Mouse (Mus musculus) hindbrain, embryonic 15.5 days (tissue): Measurements from ENCODE around the gene Zc3h12c. TPM values are rescaled to one million over a fixed set of nuclear protein-coding genes. Genes with fewer than 3 reads are reported as not detected.

Experiments
- ATAC-seq: fragments of 200-750 bp; cut with Nextera tagmentation; 2 replicates; pipeline ENCODE4 v1.8.0; 2017; ENCODE audit warnings: low read depth, moderate number of reproducible peaks, moderate TSS enrichment; ENCODE audit not compliant: low FRiP score
- H3K27ac ChIP-seq: fragments of 300-500 bp; sonication (generic); replicated peaks from 2 replicates; pipeline ENCODE4 v1.5.1; 2015; ENCODE audit warnings: mild to moderate bottlenecking, inconsistent platforms
- H3K27me3 ChIP-seq: fragments of 300-500 bp; sonication (generic); 2 replicates; pipeline ENCODE4 v1.6.1; 2015; ENCODE audit warnings: control low read depth, inconsistent platforms
- H3K36me3 ChIP-seq: fragments of 300-500 bp; sonication (generic); 2 replicates; pipeline ENCODE4 v1.6.1; 2015; ENCODE audit warnings: control low read depth, inconsistent platforms
- H3K4me1 ChIP-seq: fragments of 300-500 bp; sonication (generic); replicated peaks from 2 replicates; pipeline ENCODE4 v1.6.1; 2015; ENCODE audit warnings: control low read depth, inconsistent platforms
- H3K4me2 ChIP-seq: fragments of 300-500 bp; sonication (generic); 2 replicates; pipeline ENCODE4 v1.6.1; 2015; ENCODE audit warnings: moderate library complexity, mild to moderate bottlenecking, inconsistent platforms
- H3K4me3 ChIP-seq: fragments of 300-500 bp; sonication (generic); 2 replicates; pipeline ENCODE4 v1.5.1; 2015; ENCODE audit warnings: mild to moderate bottlenecking, inconsistent platforms
- H3K9ac ChIP-seq: fragments of 300-500 bp; sonication (generic); 2 replicates; pipeline ENCODE4 v1.6.1; 2015; ENCODE audit warnings: inconsistent platforms
- H3K9me3 ChIP-seq: fragments of 300-500 bp; sonication (generic); 2 replicates; pipeline ENCODE4 v1.6.1; 2016; ENCODE audit warnings: control low read depth, inconsistent platforms
- WGBS: fragments of 180-500 bp; shearing (Covaris S2); methylation state at CpG from one replicate; pipeline ENCODE4 v1.1.7; 2015; 5-methylcytosine and 5-hydroxymethylcytosine counted together
- microRNA-seq: library from miRNA; unstranded; fragments of <30 nt; microRNA quantifications from one replicate; pipeline ENCODE4, GENCODE M21; 2016
- polyA plus RNA-seq: library from polyadenylated mRNA; unstranded; fragments of >200 nt; fragmentation: Nextera tagmentation; extraction: Ambion mirVana; gene quantifications from 2 replicates; pipeline ENCODE4 v1.2.1, GENCODE M21; 2015

Zc3h12c gene
- polyA plus RNA-seq, 1 experiment from 2014 or later, result 4.5 TPM

GRCm38 (mm10) chr9:52070052-52070451, 98.3 kb downstream of the Zc3h12c start:
- H3K9ac ChIP-seq, result no peak overlapping the region
- H3K36me3 ChIP-seq, result peaks cover 58% of the 10 kb centered on the region
- no peaks in the 10 kb centered on the region for H3K27me3 ChIP-seq
- H3K9me3 ChIP-seq, result no peaks in the 10 kb centered on the region
- 94% methylated on average over 2 of the region's 2 CpGs for WGBS
- no peak for ATAC-seq
- no peak overlapping the region for H3K4me2 ChIP-seq
- H3K27ac ChIP-seq, result no peak overlapping the region
- no peaks in the 10 kb centered on the region for H3K4me1 ChIP-seq
- no peak overlapping the region for H3K4me3 ChIP-seq

Small RNA genes within 50 kb of the gene (microRNA-seq; reads per million reads assigned to microRNA genes)
- gene Gm27686 (not detected), gene Mir6244 (not detected)

Other genes with a start within 250 kb of the Zc3h12c start
- 38.9 and 42.5 TPM in 2 replicates for gene Fdx1, start 205.0 kb downstream of the Zc3h12c start, polyA plus RNA-seq
- gene Rdx, start 121.4 kb downstream of the Zc3h12c start, polyA plus RNA-seq, result 78.3 and 85.7 TPM in 2 replicates